Mouse (Mus musculus) megakaryocyte progenitor cell, adult 5-6 weeks (primary cell): Measurements from ENCODE around the gene Tmem108. TPM values are rescaled to one million over a fixed set of nuclear protein-coding genes. Genes with fewer than 3 reads are reported as not detected.
A peak's percentile ranks its signal among the peaks of the same experiment; 100 is the strongest.

Experiments
- ATAC-seq: replicated peaks from 2 replicates; pipeline ENCODE4 v1.8.0; 2016; ENCODE audit warnings: mild to moderate bottlenecking, moderate TSS enrichment, inconsistent platforms; ENCODE audit not compliant: poor library complexity
- total RNA-seq, 2 experiments: library from RNA; stranded (forward) in 1 of 2; stranded (reverse) in 1 of 2; fragments of 157-497, 149-512 nt in 1 of 2; fragments of 200-1000 nt in 1 of 2; gene quantifications; 2 replicates each; pipeline versions ENCODE4 v1.2.3 to v1.2.4; 2015 to 2017

Gene Tmem108
- total RNA-seq, 2 experiments from 2014 or later: 0.04 to 0.37 TPM

GRCm38 (mm10) chr9:103721486-103721885 is 40.2 kb downstream of the Tmem108 start:
- no peak for ATAC-seq

DNA sequence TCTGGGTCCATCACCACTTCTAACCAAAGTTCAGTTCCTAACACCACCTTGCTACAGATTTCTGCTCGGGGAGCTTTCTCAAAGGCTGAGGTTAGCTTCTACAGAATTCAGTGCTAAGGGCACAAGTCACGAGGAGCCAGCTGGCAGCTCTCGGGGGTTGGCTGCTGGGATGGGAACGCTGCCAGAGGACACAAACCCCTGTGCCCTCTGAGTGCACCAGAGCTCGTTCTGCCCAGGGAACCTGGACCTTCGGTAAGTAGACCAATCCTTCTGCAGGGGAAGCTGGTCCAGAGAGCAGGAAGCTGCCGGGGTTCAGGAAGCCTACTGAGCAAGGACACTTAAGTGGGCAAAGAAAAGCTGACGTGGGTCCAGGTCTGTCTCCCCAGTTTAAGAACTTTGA is 40.6 kb downstream of the Tmem108 start:
- no peak for ATAC-seq

DNA sequence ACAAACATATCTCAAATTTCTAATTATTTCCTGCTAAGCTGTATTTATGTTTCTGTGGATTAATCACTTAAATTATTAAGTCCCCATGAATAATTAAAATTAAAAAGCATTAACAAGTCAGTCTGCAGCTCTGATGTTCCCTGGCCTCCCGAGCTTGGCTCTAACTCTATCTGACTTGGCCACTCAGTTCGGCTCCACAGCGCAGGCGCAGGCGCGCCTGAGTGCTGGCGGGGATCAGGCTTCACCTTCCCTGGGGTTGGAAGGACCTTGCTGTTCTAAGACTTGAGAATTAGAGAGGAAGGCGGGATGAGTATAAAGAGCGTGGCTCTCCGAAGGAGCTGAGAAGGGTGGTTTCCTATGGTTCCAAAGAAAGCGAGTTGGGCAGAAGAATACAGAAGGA is 41.6 kb downstream of the Tmem108 start:
- ATAC-seq: no peak

GRCm38 (mm10) chr9:103716002-103716401 is 45.6 kb downstream of the Tmem108 start:
- ATAC-seq: peak; percentile 58

DNA sequence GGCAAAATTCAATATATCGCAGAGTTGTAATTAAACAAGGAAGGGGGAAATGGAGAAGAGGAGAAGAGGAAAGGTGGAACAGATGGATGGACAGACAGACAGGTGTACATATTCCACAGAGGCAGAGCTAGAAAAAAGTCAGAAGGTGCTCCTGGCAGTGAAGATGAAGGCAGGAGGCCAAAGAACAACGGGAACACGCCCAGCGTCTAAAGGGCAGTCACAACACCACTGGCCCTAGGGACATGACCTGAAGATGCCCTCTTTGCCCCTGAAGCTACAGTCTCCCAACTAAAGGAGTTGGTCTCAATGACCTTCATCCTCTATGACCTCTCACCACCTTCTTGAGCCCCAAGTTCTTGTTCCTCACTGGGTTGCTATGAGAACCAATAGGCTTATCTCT is 46.3 kb downstream of the Tmem108 start:
- no peak for ATAC-seq

- no peak for ATAC-seq
Measured at GRCm38 (mm10) chr9:103713230-103713629, 48.4 kb downstream of the Tmem108 start.

GRCm38 (mm10) chr9:103712711-103713110 is 48.9 kb downstream of the Tmem108 start:
- no peak for ATAC-seq

DNA sequence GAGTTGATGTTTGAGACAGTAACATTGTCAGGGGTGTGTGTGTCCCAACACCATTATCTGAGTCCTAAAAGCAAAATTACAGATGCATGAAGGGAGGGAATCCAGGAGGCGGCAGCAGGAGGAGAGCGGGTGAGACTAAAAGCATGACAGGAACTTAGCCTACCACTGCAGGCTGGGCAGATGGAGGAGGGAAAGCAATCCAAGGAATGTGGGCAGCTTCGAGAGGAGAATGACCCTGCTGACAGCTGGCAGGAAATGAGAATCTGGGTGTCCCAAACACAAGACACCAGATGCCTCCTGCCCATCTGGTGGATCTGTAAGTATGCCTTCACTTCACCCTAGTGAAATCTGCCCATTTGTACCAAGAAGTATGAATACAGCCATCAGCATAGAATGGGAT is 51.9 kb downstream of the Tmem108 start:
- no peak for ATAC-seq

DNA sequence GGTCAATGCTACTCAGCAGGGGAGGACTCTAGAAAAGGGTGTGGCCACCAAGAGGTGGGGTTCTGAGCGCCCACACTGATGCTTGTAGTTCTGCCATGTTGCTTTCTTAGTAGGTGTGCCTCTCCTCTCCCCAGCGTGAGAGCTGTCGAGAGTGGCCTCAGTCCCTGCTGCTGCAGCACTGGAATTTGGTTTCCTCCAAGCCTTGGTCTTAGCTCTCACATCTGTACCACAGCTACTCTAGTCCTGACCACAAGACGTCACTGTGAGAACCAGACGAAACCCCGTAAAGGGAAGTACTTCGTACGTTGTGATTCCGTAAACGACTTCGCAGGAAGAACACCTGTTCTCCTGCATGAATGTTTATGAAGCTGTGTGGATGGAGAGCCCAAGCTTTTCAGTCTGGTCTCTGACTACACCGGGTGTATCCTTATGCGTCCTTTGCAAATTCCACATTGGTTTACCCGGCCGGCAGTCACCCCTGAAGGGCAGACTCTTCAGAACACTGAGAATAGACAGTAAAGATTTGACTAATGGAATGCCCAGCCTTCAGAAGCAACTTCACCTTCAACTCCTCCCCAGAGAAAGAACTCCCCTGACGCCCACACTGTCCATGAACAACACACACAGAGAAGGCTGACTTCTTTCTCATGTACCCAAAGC is 53.0 kb downstream of the Tmem108 start:
- ATAC-seq: peak; percentile 95

- ATAC-seq: no peak
Measured at GRCm38 (mm10) chr9:103707857-103708256, 53.8 kb downstream of the Tmem108 start.

DNA sequence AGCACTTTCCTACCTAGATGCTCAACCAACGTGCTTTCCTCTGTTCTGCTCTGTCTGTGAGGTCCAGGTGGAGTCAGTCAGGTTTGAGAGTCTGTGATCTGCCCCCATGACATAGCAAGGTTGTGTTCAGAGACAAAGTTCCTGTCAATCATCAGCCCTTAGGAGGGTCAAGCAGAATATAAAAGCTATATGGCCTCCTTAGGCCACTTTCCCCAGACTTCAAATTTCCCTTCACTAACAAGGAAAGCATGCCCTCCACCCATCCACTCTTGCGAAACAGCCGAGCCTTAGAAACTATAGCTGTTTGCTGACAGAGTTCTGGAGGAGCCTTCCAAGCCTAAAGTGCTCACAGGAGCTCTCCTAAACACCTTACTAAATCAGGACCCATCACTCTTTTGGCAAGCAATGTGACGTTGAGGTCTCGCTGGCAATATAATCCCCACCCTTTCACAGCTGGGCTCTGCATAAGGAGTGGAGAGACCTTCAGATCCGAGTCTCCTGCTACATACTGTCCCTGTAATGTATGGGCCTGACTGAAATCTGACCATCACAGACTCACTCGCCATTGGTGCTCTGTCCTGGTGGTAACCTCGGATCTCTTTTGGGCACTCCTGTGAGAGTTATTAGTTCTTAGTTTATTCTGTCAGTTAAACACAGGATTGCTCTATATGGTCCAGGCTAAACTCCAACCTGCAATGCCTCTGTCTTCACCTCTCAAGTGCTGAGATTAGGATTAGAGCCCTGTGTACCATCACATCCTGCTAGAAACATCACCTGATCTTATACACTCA is 54.4 kb downstream of the Tmem108 start:
- no peak for ATAC-seq

DNA sequence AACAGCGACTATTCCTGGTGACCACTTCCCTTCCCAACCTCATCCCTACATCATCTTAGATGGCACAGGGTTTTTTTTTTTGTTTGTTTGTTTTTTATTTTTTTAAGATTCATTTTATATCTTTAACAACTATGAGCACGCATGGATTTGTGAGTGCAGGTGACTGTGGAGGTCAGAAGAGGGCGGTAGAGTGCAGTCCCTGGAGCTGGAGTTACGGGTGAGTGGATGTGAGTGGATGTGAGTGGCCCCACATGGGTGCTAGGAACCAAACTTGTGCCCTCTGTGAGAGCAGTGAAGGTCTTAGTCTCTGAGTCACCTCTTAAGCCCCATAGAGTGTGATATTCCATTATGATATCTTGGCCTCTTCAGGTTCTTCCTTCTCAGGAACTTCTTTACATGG is 55.9 kb downstream of the Tmem108 start:
- no peak for ATAC-seq

GRCm38 (mm10) chr9:103703014-103703413 is 58.6 kb downstream of the Tmem108 start:
- ATAC-seq: no peak

DNA sequence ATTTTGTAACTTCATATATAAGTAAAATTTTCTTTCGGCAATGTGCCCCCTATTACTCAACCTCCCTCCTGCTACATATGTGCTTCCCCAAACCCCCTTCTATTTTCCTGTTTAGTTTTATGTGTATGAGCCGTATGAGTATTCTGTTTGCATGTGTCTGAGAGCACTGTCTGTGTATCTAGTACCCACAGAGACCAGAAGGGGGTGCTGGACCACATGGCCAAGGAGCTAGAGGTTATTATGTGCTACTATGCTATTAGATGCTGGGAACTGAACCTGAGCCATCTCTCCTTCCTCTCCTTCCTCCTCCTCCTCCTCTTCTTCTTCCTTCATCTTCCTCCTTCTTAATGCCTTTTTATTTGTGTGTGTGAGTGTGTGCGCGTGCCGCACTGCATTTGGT is 59.2 kb downstream of the Tmem108 start:
- ATAC-seq: peak; percentile 54

GRCm38 (mm10) chr9:103701448-103701847 is 60.2 kb downstream of the Tmem108 start:
- ATAC-seq: no peak

DNA sequence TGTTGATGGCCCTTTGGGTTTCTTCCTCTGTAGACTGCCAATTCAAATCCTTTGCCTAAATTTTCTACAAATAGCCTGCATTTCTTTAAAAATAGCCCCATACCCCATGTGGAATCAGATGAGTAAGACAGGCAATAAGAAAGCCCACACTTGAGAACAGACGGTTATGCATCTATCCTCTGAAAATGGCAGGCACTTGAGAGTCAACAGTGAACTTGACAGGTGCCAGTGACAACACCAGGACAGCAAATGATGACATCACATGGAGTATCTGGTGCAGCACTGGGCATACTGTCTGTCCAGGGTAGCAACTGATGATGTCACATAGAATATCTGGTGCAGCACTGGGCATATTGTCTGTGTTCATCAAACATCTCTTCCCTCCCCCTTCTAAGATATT is 61.4 kb downstream of the Tmem108 start:
- ATAC-seq: no peak

DNA sequence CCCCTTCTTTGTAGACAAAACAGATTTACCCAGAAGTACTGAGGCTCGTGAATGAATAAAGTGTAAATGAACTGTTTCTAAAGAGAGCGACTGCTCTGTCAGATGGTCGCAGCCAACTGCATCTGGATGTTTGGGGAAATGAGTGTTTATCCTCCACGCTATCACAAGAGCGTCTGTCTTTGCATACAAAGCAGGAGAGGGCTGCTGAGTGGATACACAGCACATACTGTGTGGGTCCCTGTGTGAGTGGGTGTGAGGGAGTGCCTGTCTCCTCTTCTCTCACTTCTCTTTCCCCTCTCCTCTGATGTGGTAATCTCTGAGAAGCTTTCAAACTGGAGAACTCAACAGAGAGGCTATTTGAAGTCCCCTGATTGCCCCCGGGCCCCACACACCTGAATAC is 64.7 kb downstream of the Tmem108 start:
- no peak for ATAC-seq

DNA sequence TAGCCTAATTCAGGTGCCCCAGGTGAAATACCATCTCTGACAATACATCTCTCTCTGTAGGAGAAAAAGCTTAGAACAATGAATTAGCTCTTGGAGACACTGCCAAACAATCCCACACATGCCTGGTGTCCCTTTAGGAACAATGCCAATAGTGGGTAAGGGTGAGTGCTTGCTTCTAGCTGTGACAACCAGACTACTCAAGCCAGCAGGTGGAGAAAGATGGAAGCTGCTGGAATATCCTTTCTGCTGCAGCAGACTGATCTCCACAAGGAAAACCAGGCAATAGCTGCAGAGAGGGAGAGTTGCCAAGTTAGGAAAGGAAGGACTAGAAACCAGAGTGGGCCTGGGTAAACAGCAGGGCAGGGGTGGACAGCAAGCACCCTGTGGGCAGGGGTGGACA is 67.8 kb downstream of the Tmem108 start:
- no peak for ATAC-seq

GRCm38 (mm10) chr9:103692699-103693098 is 68.9 kb downstream of the Tmem108 start:
- no peak for ATAC-seq

- no peak for ATAC-seq
Measured at GRCm38 (mm10) chr9:103691847-103692246, 69.8 kb downstream of the Tmem108 start.

DNA sequence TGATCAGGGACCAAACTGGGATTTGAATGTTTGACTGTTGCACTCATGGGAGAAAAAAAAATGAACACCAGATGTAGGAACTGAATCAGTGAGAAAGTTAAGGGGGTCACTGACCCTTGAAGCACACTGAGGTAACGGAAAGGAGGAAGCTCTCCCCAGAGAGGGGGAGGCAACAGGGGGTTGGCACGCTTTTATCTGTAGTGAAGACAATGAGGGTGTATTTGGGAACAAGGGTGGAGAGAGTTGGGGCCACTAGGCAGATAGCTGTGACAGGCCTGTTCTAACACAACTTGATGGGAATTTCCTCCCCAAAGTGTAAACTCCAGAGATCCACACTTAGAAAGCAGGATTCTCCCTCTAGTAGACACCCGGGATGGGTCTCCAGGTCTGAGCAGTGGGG is 71.2 kb downstream of the Tmem108 start:
- ATAC-seq: no peak

GRCm38 (mm10) chr9:103689697-103690096 is 71.9 kb downstream of the Tmem108 start:
- no peak for ATAC-seq

DNA sequence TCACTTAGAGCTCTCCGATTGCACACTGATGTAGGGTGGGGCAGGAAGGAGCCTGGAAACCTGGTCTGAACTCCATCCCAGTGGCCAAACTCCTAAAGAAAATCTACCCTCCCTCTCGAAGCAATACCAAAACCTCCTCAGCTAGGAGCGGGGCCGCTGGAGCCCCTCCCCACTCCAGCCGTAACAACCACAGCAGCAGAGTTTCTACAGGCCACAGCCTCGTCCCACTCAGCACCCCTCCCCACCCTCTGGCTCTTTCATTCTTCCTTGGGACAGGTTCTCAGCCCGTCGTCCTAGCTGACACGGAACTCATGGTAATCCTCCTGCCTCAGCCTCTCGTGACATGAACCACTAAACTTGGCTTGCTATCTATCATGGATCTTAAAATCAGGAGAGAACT is 72.6 kb downstream of the Tmem108 start:
- ATAC-seq: no peak
